Mouse (Mus musculus) thymus, postnatal 14 days (tissue): Measurements from ENCODE around the gene Rnf169.
A peak's percentile ranks its signal among the peaks of the same experiment; 100 is the strongest.
"Not testable (repeated sequence)": the region's sequence is repeated elsewhere in the genome, so short reads cannot be mapped to it uniquely, and the experiment has no call there.

Experiments used
- DNase-seq: peaks from one replicate; pipeline ENCODE4 v3.0.0; 2021

The Rnf169 gene

DNA sequence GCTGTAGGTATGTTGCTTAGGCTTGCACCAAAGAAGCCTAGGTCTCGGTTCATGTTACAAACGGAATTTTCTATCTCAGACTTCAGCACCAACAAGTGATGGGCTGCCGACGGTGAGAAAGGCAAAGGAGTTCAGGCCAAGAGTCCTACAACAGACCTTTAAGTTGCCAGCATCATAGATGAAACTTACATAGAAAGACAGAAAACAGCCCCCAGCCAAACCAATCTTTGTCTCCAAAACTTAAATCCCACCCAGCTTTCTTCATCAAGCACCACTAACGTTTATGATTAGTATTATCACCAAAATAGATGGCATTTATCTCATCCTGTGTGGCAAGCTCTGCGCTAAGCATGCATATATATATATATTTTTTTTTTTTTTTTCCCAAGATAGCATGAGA, 1.2 kb downstream of the Rnf169 start:
- DNase-seq, result no peak

DNA sequence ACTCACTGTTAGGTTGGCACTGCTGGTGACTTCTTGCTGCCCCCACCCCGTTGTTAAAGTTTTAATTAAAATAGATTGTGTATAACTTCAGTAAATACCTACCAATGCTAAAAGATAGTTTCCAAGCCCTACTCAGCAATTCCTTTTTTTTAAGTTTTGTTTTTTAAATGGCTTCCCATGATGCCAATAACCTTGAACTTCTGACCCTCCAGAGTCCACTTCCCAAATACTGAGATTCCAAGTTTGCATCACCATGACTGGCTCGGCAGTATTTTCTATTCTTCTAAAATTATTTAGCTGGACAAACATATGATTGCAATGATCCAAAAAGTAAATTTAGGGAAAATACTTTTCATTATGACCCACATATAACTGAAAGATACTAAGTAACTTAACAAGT, 2.2 kb downstream of the Rnf169 start:
- DNase-seq, result no peak

DNA sequence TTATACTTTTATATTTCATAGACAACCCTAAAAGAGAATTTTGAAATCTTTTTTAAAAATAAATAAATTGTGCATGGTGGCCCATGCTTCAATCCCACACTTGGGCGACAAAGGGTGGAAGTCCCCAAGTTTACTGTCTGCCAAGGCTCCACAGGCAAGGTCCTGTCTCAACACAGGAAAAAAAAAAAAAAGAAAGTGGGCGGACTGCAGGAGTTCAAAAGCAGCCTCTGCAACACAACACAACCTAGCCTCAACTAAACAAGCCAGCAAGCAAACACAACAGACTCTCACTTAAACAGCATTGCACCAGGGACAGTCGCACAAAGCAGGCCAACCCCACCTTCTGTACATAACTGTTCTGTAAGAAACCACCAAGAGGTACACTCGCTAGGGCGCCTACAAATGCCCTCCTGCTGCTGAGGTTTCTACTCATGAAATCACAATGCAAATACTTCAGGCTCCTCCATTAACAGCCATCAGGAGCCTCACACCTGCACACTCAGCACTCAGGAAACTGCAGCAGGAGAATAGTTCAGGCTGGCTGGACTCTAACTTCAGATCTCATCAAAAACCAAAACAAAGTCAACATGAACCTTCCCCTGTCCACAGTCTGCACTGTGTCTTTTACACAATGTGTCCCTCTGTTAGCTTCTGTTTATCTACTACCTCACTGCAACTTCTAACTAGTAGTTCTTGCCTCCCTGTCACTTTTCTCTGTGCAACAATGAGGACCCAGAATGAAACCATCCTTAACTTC, 4.3 kb downstream of the Rnf169 start:
- no peak for DNase-seq

DNA sequence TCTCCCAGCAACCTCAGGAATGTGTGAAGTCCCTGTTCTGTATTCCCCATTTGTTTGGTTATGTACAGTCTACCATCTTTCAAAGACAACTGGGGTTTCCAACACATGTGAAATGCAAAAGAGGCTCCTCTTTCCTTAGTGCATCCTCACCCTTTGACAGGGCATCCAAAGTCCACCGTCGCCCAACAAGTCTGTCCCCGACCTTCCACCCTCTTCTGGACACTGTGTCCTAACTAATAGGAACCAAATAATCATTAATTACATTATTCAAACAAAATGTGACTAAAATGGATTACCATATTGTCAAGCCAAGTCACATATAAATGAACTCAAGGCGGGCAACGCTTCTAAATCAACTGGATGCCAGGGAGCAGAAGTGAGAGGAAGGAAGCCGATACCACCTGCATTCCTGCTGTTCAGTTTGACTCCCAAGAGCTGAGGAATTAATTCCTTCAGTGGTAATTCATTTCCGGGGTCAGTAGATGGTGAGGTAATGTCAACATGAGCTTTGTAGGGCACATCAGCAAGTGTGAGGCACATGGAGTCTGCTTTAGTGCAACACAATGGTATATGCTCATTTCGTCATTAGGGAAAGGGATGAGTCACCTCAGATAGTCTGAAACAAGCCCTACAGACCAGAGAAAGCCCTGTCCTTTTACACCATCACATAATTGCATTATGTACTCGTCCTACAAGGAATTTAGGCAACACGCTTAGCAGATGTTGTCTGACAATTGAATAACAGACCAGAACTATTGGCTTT, 5.9 kb downstream of the Rnf169 start:
- no peak for DNase-seq

DNA sequence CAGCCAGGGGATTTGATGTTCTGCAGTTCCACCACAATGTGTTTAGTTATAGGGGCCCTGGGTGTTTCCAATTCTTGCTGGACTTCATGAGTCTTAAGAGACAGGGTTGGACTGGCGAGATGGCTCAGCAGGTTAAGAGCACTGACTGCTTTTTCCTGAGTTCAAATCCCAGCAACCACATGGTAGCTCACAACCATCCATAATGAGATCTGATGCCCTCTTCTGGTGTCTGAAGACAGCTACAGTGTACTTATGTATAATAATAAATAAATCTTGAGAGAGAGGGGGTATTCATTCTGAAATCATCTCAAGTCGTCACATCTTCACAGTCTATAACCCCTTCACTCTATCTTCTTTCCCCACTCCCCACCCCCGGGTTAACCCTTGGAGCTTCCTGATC, 7.3 kb downstream of the Rnf169 start:
- DNase-seq, result not testable (repeated sequence)

DNA sequence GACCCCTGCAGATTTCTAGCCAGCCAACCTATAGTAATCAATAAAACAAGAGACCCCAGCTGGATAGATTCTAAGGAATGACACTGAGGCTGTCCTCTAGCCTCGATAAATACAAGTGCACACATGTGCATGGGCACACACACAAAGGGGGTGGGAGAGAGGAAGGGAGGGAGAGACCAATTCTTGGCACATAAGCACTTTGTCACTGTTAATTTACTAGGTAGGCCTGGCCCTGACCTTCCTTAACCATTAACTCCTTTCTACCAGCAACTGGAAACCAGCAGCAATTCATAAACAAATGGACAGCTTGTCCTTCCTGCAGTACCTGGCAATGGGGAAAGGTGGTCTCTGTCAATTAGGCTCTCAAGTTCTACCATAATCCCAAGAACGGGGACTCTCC, 8.3 kb downstream of the Rnf169 start:
- no peak for DNase-seq

DNA sequence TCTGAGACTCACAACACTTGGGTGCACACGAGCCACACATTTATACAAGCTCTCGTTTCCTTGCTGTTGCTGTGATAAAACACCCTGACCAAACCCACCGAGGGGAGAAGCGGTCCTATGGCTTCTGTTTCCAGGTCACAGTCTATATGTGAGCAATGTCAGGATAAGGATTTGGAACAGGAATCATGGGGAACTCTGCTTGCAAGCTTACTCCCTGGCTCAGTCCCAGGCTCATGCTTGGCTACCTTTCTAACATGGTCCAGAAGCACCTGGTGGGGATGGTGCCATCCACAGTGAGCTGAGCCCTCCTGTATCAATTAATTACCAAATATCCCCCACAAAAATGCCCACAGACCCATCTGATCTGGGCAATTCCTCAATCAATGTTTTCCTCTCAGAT, 11.1 kb downstream of the Rnf169 start:
- no peak for DNase-seq

DNA sequence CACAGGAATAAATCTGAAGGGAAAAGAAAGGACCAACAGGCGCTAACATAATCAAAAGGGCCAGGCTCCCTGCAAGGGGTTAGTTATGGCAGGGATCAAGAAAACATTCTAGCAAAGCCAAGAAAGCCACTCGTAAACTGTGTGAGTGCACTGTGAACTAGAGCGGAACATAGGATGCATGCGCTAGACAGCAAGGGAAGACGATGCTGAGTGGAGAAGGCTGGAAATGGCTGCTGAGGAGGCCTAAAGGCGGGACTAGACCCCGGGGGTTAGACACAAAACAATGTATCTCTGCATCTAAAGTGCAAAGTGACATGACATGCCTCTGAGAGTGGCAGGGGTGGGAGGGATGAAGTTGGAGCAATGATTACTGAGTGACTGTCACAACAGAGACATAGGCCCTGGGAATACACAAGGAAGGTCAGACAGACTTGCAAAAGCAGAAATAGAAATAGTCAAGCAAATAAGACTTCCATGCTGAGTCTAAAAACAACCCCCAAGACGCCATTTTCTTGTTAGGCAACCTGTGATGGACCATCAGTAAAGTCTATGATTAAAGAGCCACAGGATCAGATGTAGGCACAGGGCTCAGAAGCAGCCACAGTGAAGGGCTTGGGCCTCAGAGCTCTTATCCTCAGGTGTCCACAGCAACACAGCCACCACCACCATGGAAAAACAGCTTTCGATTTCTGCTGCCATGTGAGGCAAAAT, 14.1 kb downstream of the Rnf169 start:
- DNase-seq, result no peak

DNA sequence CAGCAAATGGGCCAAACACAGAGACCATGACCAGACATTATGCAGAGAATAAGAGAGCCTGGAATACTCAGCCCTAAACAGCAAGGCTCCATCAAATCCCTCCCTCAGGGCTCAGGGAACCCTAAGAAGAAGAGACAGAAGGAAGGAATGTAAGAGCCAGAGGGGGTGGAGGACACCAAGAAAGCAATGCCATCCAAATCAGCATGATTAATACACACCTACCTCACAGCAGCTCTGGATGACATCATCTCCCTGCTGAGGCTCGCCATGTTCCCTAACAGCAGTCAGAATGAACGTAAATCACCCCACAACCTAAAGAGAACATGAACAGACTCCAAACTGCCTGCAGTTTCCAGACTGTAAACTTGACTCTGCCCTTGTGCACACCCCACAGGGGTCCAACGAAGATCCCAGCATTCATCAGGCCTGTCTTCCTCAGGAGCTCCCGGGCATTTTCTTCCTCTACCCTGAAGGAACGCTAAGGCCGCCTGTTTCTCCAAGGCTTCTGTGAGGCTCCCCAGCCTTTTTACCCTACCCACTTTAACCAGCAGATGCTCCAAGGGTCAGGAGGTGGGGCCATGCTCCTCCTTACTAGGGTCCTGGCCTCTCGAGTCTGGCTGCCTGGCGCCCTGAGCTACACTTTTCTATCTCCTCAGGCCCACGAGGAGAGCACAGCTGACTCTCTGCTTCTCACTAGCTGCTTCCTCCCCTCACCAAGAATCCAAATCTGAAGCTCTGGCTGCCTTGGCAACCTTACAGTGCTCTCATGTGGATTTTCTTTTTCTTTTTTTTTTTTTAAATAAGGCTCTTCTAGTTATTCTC, 15.0 kb downstream of the Rnf169 start:
- DNase-seq, result no peak

DNA sequence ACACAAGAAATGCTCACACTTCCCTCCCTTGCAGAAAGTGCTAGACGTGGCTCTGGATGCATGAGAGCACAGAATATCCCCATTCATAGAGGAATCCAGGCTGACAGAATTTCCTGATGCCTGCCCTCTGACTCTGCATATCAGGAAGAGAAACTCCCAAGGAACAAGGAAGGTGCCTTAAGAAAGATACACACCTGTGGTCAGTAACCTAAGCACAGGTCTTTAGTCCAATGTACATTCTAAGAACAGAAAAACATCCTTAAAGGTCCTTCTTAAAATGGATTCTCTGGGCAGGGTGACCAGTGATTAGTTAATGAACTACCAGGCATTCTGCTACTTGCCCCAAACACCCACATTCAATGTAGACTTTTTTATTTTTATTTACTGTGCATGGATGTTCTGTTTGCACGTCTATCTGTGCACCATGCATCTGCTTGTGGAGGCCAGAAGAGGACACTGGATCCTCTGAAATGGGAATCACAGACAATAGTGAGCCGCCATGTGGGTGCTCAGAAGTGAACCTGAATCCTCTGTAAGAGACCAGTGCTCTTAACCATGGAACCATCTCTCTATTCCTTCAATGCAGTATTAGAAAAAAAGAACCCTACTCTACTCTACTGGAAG, 16.9 kb downstream of the Rnf169 start:
- DNase-seq, result no peak

DNA sequence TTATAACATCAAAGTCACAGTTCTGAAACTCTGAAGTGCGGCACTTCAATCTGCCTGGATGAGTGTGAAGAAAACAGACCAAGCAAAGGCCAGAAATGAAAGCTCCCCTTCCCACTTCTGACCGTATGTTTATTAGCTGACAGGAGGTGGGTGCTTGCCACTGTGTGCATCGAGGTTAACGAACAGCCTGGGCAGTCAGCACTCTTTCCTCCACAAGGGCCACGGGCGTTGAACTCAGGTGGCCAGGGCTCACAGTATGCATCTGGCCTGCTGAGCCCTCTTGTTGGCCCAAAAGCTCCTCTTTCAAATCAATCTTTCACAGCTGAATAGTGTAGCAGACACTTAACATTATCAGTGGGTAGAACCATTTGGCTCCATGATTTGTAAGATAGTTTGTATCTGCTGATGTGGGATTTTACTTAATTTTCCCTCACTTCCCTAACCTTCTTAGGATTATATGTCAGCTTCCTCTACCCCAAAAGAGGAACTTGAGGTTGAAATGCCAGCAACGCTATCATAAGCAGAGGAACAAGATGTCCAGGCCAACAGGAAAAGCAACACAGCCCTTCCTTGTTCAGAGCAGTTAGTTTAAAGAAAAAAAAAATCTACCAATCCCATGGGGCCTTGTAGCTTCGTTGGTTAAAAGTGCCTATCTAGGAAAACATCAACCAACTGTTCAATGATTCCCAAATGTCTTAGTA, 17.6 kb downstream of the Rnf169 start:
- DNase-seq, result no peak

DNA sequence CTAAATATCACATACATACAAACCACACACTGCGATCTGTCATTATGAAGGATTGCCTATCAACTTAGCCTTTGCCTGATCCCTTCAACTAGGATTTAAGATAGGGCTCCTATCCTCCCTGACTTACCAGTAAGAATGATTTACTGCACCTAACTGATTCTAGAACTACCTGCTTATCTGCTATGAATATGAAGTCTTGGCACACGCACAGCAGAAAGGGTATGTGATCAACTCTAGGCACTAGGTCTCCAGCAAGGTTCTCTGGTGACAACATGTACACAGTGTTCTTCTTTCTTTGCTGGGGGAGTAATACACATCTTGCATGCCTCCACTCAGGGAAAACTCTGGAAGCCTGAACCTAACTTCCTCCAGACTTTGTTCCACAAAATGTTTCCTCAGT, 18.7 kb downstream of the Rnf169 start:
- DNase-seq, result no peak

DNA sequence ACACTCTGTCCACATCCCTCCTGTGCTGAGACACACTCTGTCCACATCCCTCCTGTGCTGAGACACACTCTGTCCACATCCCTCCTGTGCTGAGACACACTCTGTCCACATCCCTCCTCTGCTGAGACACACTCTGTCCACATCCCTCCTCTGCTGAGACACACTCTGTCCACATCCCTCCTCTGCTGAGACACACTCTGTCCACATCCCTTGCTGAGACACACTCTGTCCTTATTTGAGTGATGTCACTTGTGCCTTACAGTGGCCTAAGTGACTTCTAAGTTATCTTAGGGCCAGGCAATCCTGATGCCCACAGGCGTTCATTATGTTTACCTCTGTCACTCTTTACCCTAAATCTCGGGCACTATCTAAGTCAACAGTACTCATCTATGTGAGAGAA, 19.7 kb downstream of the Rnf169 start:
- not testable (repeated sequence) for DNase-seq

DNA sequence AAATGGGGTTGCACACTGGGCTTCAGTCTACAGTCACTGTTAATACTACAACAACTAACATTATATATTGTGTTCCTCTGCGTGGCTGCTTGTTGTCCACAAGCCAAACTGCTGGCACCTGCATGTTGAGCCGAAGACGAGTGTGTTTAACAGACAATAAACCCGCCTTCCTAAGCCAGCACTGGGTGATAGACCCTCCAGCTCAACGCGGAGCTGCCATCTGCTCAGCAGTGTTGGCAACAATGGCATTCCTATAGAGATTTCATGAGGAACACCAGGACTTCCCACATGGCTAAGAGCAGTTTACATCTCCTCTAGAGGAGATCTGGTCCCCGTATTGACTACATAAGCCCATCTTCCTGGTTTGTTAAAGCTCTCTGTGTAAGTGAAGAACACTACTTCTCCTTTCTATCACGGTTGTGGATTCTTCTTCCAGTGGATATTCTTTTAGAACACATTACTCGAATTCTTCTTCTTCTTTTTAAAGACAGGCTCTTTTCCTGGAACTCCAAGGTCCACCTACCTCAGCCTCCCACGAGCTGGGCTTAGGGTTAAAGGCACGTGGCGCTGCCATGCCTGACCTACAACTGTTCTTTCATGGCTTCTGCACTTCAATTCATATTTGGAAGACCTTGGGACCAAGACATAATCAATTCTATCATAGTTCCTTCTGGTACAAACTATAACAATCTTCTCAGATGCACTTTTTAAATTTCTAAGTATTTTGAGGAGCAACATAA, 22.9 kb downstream of the Rnf169 start:
- no peak for DNase-seq

DNA sequence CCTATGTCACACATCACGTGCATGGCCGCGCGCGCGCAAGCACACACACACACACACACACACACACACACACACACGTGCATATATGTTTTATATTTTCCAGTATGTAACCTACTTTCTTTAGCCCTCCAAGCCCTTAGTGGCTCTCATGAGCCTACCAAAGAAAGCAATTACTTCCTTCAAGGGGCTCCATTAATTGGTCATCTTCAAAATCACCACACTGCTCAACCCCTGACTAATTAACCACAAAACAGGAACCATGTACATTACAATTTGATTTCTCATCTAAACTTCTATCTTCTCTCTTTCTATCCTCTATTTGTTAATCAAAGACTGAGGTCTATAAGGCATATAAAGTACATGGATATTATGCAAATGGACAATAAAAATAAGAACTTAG, 24.2 kb downstream of the Rnf169 start:
- DNase-seq, result no peak

DNA sequence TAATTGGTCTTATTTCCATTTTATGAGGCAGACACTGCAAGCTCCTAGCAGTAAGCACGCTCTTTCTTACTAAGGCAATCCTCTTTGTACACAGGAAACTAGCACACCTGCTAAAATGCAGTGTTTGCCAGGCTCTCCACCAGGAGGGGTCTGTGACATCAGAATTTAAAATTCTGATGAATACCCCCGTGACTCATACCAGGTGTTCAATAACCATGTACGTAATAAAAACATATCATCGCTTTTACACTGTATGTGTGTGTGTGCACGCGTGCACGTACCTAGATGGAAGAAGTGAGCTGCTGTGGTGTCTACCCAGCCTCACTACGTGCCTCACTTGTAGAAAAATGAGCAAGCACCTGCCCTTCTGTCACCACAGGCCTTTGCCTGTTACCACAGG, 26.0 kb downstream of the Rnf169 start:
- DNase-seq, result peak; percentile 56

DNA sequence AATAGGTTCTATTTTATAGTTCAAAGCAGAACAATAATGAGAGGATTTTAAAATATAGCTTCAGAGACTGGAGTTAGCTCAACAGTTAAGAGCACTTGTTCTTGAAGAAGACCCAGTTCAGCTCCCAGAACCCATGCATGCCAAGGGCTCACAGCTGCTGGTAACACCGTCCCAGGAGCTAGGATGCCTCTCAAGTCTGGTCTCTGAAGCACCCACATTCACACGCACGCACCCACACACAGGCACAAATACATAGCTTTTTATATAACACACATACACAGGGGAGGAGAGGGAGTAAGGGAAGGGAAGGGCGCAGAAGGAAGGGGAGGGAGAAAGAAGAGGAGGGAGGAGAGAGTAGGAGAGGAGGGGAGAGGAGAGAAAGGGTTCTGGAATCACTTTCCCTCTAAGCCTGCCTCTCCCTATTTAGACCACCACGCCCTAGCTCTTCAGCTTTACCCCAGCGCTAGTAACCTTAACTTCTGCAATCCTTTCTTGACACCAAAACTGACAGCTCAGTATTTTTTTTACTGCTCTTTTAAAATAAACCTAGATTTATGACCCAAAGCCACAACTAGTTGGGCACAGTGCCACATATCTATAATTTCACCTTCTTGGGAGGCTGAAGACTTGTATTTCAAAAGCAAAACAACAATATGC, 26.7 kb downstream of the Rnf169 start:
- DNase-seq, result peak; percentile 30

DNA sequence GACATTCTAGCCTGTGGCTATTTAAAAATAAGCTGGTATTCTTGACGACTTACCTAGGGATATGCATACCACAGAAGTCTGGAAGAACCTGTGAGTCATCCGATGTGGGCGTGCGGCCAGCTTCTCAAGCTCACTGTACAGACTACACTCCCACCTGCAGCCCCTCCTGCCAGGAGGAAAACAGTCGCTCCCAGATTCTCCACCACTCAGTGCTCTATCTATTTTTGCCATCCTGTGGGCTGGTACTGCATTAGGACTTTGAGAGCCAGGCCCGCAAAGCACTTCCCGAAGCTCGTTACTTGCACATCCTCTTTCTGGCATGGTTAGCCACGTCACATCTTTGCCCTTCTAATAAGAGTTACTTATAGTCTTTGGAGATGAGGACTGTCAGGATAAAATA, 32.9 kb downstream of the Rnf169 start:
- DNase-seq, result no peak

DNA sequence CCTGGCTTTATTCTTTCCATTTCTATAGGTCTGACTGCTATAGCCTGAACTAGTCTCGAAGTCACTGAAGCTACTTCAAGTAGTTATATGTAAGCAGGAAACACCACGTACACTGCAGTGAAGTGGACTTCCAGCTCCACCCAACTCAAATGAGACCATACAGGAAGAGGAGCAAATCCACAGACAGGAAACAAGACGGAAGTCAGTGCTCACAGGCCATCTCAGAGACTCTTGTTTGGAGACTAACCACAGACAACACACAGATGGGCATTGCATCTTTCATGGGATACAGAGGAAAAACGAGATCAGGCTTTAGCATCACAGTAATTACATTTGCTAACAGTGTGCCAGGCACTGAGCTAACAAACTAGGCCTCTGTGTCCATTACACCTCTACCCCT, 33.9 kb downstream of the Rnf169 start:
- DNase-seq, result no peak

DNA sequence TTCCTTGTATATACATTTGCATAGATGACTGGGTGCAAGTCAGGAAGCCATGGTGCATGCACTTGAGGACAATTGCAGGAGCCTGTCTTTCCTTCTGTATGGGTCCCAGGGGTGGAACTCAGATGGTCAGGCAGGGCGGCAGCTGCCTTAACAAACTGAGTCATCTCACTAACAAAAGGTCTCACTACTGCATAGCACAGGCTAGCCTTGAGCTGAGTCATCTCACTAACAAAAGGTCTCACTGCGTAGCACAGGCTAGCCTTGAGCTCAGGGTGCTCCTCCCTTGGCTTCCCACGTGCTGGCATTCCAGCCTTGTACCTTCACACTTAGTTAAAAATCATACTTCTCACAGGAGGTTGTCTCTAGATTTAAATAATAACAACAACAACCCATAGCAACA, 34.3 kb downstream of the Rnf169 start:
- DNase-seq, result no peak

DNA sequence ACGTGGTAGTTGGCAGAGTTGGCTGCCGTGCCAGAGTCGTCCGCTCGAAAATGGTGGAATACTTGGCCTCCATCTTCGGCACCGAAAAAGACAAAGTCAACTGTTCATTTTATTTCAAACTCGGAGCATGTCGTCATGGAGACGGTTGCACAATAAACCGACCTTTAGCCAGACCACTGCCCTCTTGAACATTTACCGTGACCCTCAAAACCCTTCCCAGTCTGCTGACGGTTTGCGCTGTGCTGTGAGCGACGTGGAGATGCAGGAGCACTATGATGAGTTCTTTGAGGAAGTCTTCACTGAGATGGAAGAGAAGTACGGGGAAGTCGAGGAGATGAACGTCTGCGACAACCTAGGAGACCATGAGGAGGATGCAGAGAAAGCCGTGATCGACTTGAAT, 35.2 kb downstream of the Rnf169 start:
- not testable (repeated sequence) for DNase-seq
